In the genomic region with DNA sequence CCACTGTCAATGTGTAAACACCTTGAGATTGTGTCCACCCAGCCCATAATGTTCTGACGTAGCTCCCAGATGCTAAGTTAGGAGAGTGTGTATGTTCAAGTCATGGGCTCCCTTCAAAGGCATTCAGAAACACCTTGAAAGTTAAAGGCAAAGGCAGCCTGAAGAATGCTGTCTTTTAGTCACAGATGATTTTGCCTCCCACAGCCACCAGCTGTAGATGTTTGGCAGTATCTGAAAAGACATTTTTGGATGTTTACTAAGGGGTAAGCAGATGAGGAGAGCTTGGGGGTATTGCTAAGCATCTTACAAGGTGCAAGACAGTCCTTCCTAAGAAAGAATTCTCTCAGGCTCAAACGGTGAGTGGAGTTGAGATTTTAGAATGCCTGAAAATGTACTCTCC, we compare ENCODE assay signal across 18 mouse cellular contexts. TPM values are rescaled to one million over a fixed set of nuclear protein-coding genes. Genes with fewer than 3 reads are reported as not detected.
A peak's percentile ranks its signal among the peaks of the same experiment; 100 is the strongest.
DNase-seq lines count a peak whose midpoint lies in the region.
"Had no signal": no experiment of that assay in that cellular context is flagged by ENCODE, and none has a peak within 500 bp of the region (broad histone marks: within the 10 kb centered on the region; RNA-seq: fewer than 3 reads in every experiment).

No protein-coding gene starts in this region.

- intact Hi-C loops in left cerebral cortex, postnatal 10 days (cut with DNase I) = no loop called here

- DNase-seq in left cerebral cortex, adult 18-20 months (ENCODE audit: low spot score in 2 of 2) = peak; percentile 40 to 43
- no peak for DNase-seq in left cerebral cortex, postnatal 10 days (ENCODE audit: extremely low spot score in 1 of 2, low spot score in 2 of 2)
- DNase-seq in frontal cortex, postnatal 14 days (ENCODE audit: low spot score in 2 of 2) = peak; percentile 13
- peak; percentile 22 to 66 for DNase-seq in left cerebral cortex, adult 9 months (ENCODE audit: low spot score in 2 of 2)
- peak; percentile 66 for DNase-seq in telencephalon, adult 2 months (ENCODE audit: low read depth, low spot score)
- DNase-seq in urinary bladder, postnatal 10 days (ENCODE audit: low spot score) = no peak
- DNase-seq in heart, adult 8-10 months (ENCODE audit: low spot score) = no peak
- DNase-seq: adrenal gland, adult 8-10 months; cerebellum, adult 18-20 months; cerebellum, postnatal 14 days; gastrocnemius, postnatal 25 days; heart, adult 18-20 months; heart, postnatal 14 days; kidney, postnatal 25 days; lung, postnatal 4 days; thymus, postnatal 36 days had no signal

RNA-seq across cellular contexts. Expression of gene Col6a5, which starts 50.3 kb away (rescaled TPM):
- total RNA-seq in left cerebral cortex, adult 18-20 months (2021) = under 1 TPM; 0.40 to 0.84 TPM
- total RNA-seq in left cerebral cortex, postnatal 10 days (2021) = 1 to 10 TPM; 1.6 to 2.1 TPM
- under 1 TPM; 0.11 to 0.25 (median 0.18) TPM for total RNA-seq in heart, adult 8-10 months (2022)
- total RNA-seq: megakaryocyte-erythroid progenitor cell, adult 5-6 weeks; MEL had no signal

Comparison
In these comparisons a context has a peak if more than half of its experiments do, and no peak if none do; other contexts are left out.
1. DNase-seq: peak in left cerebral cortex, adult 18-20 months (2 of 2), frontal cortex, postnatal 14 days (2 of 2), left cerebral cortex, adult 9 months (2 of 2) and telencephalon, adult 2 months (single experiment); none in left cerebral cortex, postnatal 10 days (0 of 2), urinary bladder, postnatal 10 days (single experiment) and heart, adult 8-10 months (single experiment).